Mouse (Mus musculus) limb, embryonic 14.5 days (tissue): ENCODE measurements around the gene Arhgdia. TPM values are rescaled to one million over a fixed set of nuclear protein-coding genes. Genes with fewer than 3 reads are reported as not detected.

Experiments used
- ATAC-seq: fragments of 200-750 bp; cut with Nextera tagmentation; 2 replicates; pipeline ENCODE4 v1.8.0; 2017; ENCODE audit warnings: low read depth, moderate number of reproducible peaks, moderate TSS enrichment; ENCODE audit not compliant: low FRiP score
- DNase-seq: peaks from one replicate; pipeline ENCODE4 v3.0.0-alpha.2; 2015; ENCODE audit warnings: low spot score
- H3K27ac ChIP-seq: fragments of 300-500 bp; sonication (generic); replicated peaks from 2 replicates; pipeline ENCODE4 v1.5.1; 2014; ENCODE audit warnings: low read depth, mild to moderate bottlenecking, low read length, moderate library complexity, mixed read lengths
- H3K27me3 ChIP-seq: fragments of 300-500 bp; sonication (generic); 2 replicates; pipeline ENCODE4 v1.6.1; 2014; ENCODE audit warnings: low read length, mixed read lengths; ENCODE audit not compliant: control insufficient read depth, insufficient read depth
- H3K36me3 ChIP-seq: fragments of 300-500 bp; sonication (generic); 2 replicates; pipeline ENCODE4 v1.6.1; 2014; ENCODE audit warnings: mild to moderate bottlenecking, low read length, moderate library complexity, mixed read lengths; ENCODE audit not compliant: control insufficient read depth, insufficient read depth
- H3K4me1 ChIP-seq: fragments of 300-500 bp; sonication (generic); 2 replicates; pipeline ENCODE4 v1.6.1; 2014; ENCODE audit warnings: antibody characterized with exemption, low read length, mixed read lengths; ENCODE audit not compliant: control insufficient read depth, insufficient read depth
- H3K4me2 ChIP-seq: fragments of 300-500 bp; sonication (generic); replicated peaks from 2 replicates; pipeline ENCODE4 v1.6.1; 2014; ENCODE audit warnings: low read depth, mild to moderate bottlenecking, low read length, moderate library complexity; ENCODE audit not compliant: severe bottlenecking
- H3K4me3 ChIP-seq: fragments of 300-500 bp; sonication (generic); replicated peaks from 2 replicates; pipeline ENCODE4 v1.5.1; 2014; ENCODE audit warnings: low read length
- H3K9ac ChIP-seq: fragments of 300-500 bp; sonication (generic); 2 replicates; pipeline ENCODE4 v1.6.1; 2014; ENCODE audit warnings: mild to moderate bottlenecking, low read depth, low read length, moderate library complexity; ENCODE audit not compliant: severe bottlenecking
- H3K9me3 ChIP-seq: fragments of 300-500 bp; sonication (generic); 2 replicates; pipeline ENCODE4 v1.6.1; 2016; ENCODE audit warnings: low read length; ENCODE audit not compliant: control insufficient read depth
- POLR2A ChIP-seq: fragments of 200-500 bp; IDR thresholded peaks from 2 replicates; pipeline ENCODE4 v1.8.0; 2012; ENCODE audit warnings: inconsistent platforms, mild to moderate bottlenecking, moderate library complexity, borderline replicate concordance; ENCODE audit not compliant: insufficient read depth, insufficient read length; ENCODE audit errors: extremely low read depth
- WGBS: fragments of 180-500 bp; shearing (Covaris S2); extraction: QIAGEN DNeasy Blood & Tissue Kit; methylation state at CpG from one replicate; pipeline ENCODE4 v1.1.7; 2014; 5-methylcytosine and 5-hydroxymethylcytosine counted together
- polyA plus RNA-seq, 2 experiments: library from polyadenylated mRNA; depleted of rRNA in 1 of 2; stranded (reverse) in 1 of 2; unstranded in 1 of 2; fragments of >200 nt; fragmentation: Nextera tagmentation in 1 of 2; extraction: Ambion mirVana in 1 of 2; gene quantifications; 2 replicates each; pipeline versions ENCODE4 v1.2.1 to v1.2.3; 2012 to 2014

Arhgdia gene
- polyA plus RNA-seq, 2 experiments: 566 to 610 TPM

- H3K36me3 ChIP-seq: peaks cover 32% of the 10 kb centered on the region
- peaks cover 16% of the 10 kb centered on the region for H3K4me1 ChIP-seq
- TF ChIP-seq POLR2A: no peak
- H3K27me3 ChIP-seq: no peaks in the 10 kb centered on the region
- DNase-seq (no peak), ATAC-seq (peak; percentile 21; the same call in 1 of the 2 replicates)
- H3K27ac ChIP-seq: peak overlapping the region; percentile 54
- WGBS: 27% methylated on average over 10 of the region's 10 CpGs
- peak overlapping the region; percentile 25; the same call in 1 of the 2 replicates for H3K9ac ChIP-seq
- no peak overlapping the region for H3K4me2 ChIP-seq
- H3K9me3 ChIP-seq: no peaks in the 10 kb centered on the region
- H3K4me3 ChIP-seq: no peak overlapping the region
These were observed 42.0 kb downstream of the Arhgdia start for GRCm38 (mm10) chr11:120539285-120540014.

DNA sequence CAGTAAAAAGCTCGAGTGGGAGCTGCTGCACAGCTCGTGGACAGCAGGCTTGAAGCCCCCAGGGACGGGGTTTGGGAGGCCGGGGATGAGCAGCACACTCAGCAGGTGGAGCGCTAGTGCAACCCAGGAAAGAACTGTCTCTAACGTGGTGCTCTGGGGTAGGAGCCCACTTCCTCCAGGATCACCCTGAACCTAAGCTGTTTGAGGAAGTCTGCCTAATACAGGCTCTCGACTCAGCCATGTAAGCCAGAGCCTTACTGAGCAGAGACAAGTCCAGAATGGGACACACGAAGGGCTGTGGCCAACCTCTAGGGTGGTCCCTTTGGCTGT, 42.5 kb downstream of the Arhgdia start:
- Histone ChIP-seq H3K36me3 (peaks cover 27% of the 10 kb centered on the region), H3K27ac (peak overlapping the region; percentile 54), H3K9me3 (no peaks in the 10 kb centered on the region), H3K27me3 (no peaks in the 10 kb centered on the region), H3K4me1 (peaks cover 16% of the 10 kb centered on the region), H3K4me3 (no peak overlapping the region), H3K4me2 (no peak overlapping the region), H3K9ac (no peak overlapping the region)
- DNase-seq: no peak
- 57% methylated on average over 8 of the region's 8 CpGs for WGBS
- no peak for TF ChIP-seq POLR2A
- ATAC-seq: no peak

DNA sequence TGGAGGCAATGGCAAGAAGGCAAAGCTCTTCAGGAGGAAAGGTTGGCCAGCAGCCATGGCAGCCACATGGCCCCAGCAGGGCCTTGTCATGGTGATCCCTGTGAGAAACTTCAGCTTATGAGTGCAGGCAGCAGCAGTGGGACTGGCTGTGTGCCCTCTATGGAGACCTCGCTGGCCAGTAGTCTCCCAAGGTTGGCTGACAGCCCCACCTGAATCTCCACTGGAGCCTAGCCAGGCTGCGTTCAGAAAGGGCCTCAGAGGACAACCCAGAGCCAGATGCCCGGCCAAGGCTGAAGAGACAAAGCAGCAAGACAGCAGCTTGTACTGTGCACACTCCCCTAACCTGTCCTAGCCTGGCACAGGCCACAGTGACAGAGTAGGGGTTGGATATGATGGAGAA, 42.9 kb downstream of the Arhgdia start:
- TF ChIP-seq POLR2A: no peak
- H3K27me3 ChIP-seq: no peaks in the 10 kb centered on the region
- peak overlapping the region; percentile 54; the same call in 1 of the 2 replicates for H3K27ac ChIP-seq
- no peak overlapping the region for H3K4me2 ChIP-seq
- H3K9ac ChIP-seq: no peak overlapping the region
- H3K4me1 ChIP-seq: peaks cover 16% of the 10 kb centered on the region
- no peaks in the 10 kb centered on the region for H3K9me3 ChIP-seq
- H3K4me3 ChIP-seq: no peak overlapping the region
- ATAC-seq (no peak), DNase-seq (peak; percentile 38)
- peaks cover 23% of the 10 kb centered on the region for H3K36me3 ChIP-seq
- 69% methylated on average over 3 of the region's 3 CpGs for WGBS

DNA sequence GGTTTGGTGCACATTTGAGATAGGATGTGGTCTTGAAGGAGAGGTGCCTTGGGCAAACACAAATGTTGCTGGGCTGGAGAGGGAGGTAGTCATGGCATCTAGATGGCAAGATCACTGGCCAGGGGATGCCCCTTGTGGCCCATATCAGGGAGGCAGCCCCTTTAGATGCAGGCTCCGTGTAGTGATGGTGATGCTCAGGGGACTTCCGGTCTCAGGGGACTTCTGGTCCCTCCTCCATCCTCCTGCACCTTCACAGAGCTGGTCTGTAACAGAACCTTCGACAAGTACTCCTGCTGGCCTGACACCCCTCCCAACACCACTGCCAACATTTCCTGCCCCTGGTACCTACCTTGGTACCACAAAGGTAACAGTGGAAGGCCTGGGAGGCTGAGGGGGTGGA, 45.6 kb downstream of the Arhgdia start:
- 69% methylated on average over 3 of the region's 3 CpGs for WGBS
- Histone ChIP-seq H3K27ac (no peak overlapping the region), H3K4me1 (peaks cover 21% of the 10 kb centered on the region), H3K4me2 (no peak overlapping the region), H3K36me3 (no peaks in the 10 kb centered on the region), H3K27me3 (peaks cover 17% of the 10 kb centered on the region), H3K9me3 (no peaks in the 10 kb centered on the region), H3K4me3 (no peak overlapping the region), H3K9ac (no peak overlapping the region)
- DNase-seq (no peak), ATAC-seq (no peak)
- no peak for TF ChIP-seq POLR2A

DNA sequence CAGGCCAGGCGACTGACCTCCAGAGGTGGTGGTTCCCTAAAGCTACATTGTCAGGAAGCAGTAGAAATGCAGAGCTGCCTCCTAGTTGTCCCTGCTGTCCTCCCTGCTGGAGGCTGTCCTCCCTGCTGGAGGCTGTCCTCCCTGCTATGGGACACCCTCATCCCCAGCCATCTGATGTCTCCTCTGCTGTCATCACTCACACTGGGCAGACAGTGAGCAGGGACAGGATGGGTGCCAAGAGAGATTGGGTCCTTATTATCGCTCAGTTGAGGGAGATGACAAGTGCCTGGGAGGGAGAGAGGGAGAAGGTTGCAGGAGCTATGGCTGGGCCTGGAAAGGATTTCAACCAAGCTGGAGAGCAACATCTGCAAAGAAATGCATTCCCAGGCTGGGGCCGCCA, 46.3 kb downstream of the Arhgdia start:
- 85% methylated on average over 3 of the region's 3 CpGs for WGBS
- Histone ChIP-seq H3K4me1 (peaks cover 24% of the 10 kb centered on the region), H3K36me3 (no peaks in the 10 kb centered on the region), H3K9me3 (no peaks in the 10 kb centered on the region), H3K9ac (no peak overlapping the region), H3K4me3 (no peak overlapping the region), H3K27ac (no peak overlapping the region), H3K4me2 (no peak overlapping the region), H3K27me3 (peaks cover 23% of the 10 kb centered on the region)
- ATAC-seq (no peak), DNase-seq (no peak)
- no peak for TF ChIP-seq POLR2A
